Mouse (Mus musculus) hindbrain, embryonic 14.5 days (tissue): ENCODE results near the gene Sash1. TPM values are rescaled to one million over a fixed set of nuclear protein-coding genes. Genes with fewer than 3 reads are reported as not detected.

Experiments
- ATAC-seq: fragments of 200-750 bp; cut with Nextera tagmentation; 2 replicates; pipeline ENCODE4 v1.8.0; 2017; ENCODE audit warnings: moderate number of reproducible peaks, mild to moderate bottlenecking, moderate TSS enrichment, moderate library complexity; ENCODE audit not compliant: low FRiP score
- DNase-seq: peaks from one replicate; pipeline ENCODE4 v3.0.0-alpha.2; 2015; ENCODE audit warnings: low spot score
- H3K27ac ChIP-seq: fragments of 300-500 bp; sonication (generic); 2 replicates; pipeline ENCODE4 v1.5.1; 2014; ENCODE audit warnings: mild to moderate bottlenecking, moderate library complexity
- H3K27me3 ChIP-seq: fragments of 300-500 bp; sonication (generic); 2 replicates; pipeline ENCODE4 v1.6.1; 2014; ENCODE audit warnings: mild to moderate bottlenecking, low read length, mixed read lengths; ENCODE audit not compliant: control insufficient read depth, insufficient read depth
- H3K36me3 ChIP-seq: fragments of 300-500 bp; sonication (generic); replicated peaks from 2 replicates; pipeline ENCODE4 v1.6.1; 2014; ENCODE audit not compliant: control insufficient read depth, insufficient read depth
- H3K4me1 ChIP-seq: fragments of 300-500 bp; sonication (generic); replicated peaks from 2 replicates; pipeline ENCODE4 v1.6.1; 2014; ENCODE audit warnings: antibody characterized with exemption, low read length, mixed read lengths; ENCODE audit not compliant: control insufficient read depth, insufficient read depth
- H3K4me2 ChIP-seq: fragments of 300-500 bp; sonication (generic); replicated peaks from 2 replicates; pipeline ENCODE4 v1.6.1; 2014; ENCODE audit warnings: mild to moderate bottlenecking, moderate library complexity
- H3K4me3 ChIP-seq: fragments of 300-500 bp; sonication (generic); replicated peaks from 2 replicates; pipeline ENCODE4 v1.5.1; 2014; ENCODE audit warnings: mild to moderate bottlenecking, low read length
- H3K9ac ChIP-seq: fragments of 300-500 bp; sonication (generic); 2 replicates; pipeline ENCODE4 v1.6.1; 2014
- H3K9me3 ChIP-seq: fragments of 300-500 bp; sonication (generic); 2 replicates; pipeline ENCODE4 v1.6.1; 2016; ENCODE audit warnings: low read length; ENCODE audit not compliant: control insufficient read depth
- WGBS: fragments of 180-500 bp; shearing (Covaris S2); extraction: QIAGEN DNeasy Blood & Tissue Kit; methylation state at CpG from one replicate; pipeline ENCODE4 v1.1.7; 2014; 5-methylcytosine and 5-hydroxymethylcytosine counted together
- polyA plus RNA-seq: library from polyadenylated mRNA; unstranded; fragments of >200 nt; fragmentation: Nextera tagmentation; extraction: Ambion mirVana; gene quantifications from 2 replicates; pipeline ENCODE4 v1.2.1, GENCODE M21; 2014

The Sash1 gene
- polyA plus RNA-seq, 1 experiment from 2014 or later = 5.3 TPM

DNA sequence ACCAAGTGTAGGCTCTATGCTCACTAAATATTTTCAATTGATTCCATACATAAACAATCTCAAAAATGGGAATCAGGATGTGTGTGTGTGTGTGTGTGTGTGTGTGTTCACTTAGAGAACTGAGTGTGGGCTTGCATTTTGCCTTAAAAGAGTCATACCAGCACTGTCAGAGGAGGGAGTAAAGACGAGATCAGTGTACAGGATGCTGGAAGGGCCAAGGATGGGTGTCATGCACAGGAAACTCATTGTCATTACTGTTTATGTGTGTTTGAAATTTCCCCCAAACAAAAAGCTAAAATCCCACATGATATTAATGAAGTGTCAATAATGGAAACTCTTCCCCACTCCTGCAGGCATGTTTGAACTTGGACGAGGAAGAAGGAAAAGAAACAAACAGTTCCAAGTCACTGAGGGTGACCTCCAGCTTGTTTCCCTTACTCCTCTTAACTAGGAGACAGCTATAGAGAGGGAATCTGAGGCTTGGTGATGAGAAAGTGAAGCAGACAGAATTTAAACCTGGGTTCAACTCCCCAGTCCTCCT is 40.6 kb downstream of the Sash1 start:
- Histone ChIP-seq H3K4me3 (no peak overlapping the region), H3K4me1 (peaks cover 9% of the 10 kb centered on the region; the same call in 1 of the 2 replicates), H3K4me2 (no peak overlapping the region), H3K9me3 (no peaks in the 10 kb centered on the region), H3K9ac (no peak overlapping the region), H3K36me3 (no peaks in the 10 kb centered on the region), H3K27ac (no peak overlapping the region), H3K27me3 (no peaks in the 10 kb centered on the region)
- WGBS = 81% methylated on average over 2 of the region's 2 CpGs
- ATAC-seq (no peak), DNase-seq (no peak)

DNA sequence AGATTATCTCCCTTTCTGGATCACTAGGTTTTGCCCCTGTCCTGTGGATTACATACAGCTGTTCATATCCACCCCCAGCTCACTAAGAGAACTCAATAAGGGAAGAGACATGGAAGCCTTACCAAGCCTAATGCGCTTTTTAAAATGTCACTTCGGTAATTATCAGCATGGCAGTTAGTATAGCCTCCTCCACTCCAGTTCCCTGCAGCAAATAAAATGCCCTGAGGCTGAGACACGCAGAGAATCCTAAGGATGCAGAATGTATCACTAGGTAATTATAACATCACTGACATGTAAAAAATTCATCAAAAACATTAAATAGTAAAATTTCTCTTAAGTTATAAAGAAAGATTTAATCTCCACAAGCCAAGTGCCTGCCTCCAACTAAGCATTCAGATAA is 45.9 kb downstream of the Sash1 start:
- Histone ChIP-seq H3K9me3 (no peaks in the 10 kb centered on the region), H3K36me3 (no peaks in the 10 kb centered on the region), H3K27ac (no peak overlapping the region), H3K9ac (no peak overlapping the region), H3K4me1 (peaks cover 10% of the 10 kb centered on the region; the same call in 1 of the 2 replicates), H3K4me3 (no peak overlapping the region), H3K4me2 (no peak overlapping the region), H3K27me3 (no peaks in the 10 kb centered on the region)
- DNase-seq (no peak), ATAC-seq (no peak)
- WGBS = 65% methylated on average over 3 of the region's 3 CpGs

DNA sequence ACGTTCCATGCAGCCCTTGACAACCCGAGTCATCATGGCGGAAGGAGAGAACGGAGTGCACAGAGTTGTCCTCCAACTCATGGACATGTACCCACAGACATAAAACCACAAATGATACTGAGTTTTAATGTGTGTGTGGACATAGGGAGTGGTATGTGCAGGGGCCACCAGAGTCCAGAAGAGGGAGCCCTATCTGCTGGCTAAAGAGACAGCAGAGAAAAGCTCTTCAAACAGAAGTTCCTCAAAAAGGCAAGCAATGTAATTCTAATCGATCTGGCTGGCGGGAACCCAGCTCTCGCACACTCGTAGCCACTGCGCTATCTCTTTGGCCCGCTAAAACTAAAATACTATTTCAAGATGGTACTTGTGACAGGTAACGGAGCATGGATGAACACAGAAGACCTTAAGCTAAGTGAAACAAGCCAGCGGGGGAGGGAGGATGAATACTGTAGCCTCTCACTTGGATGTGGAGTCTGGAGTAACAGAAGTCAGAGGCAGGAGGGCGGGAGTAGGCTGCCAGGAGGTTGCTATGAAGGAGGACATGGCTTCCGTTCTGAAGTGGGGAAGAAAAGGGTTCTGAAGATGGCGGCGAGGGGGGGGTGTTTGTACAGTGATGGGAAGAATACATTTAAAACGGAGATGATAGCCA is 51.9 kb downstream of the Sash1 start:
- no peaks in the 10 kb centered on the region for H3K4me1 ChIP-seq
- H3K27me3 ChIP-seq = no peaks in the 10 kb centered on the region
- no peak overlapping the region for H3K9ac ChIP-seq
- no peak overlapping the region for H3K4me2 ChIP-seq
- no peak for ATAC-seq
- no peak overlapping the region for H3K27ac ChIP-seq
- no peak overlapping the region for H3K4me3 ChIP-seq
- WGBS = 94% methylated on average over 17 of the region's 17 CpGs
- no peaks in the 10 kb centered on the region for H3K9me3 ChIP-seq
- DNase-seq = no peak
- no peaks in the 10 kb centered on the region for H3K36me3 ChIP-seq

DNA sequence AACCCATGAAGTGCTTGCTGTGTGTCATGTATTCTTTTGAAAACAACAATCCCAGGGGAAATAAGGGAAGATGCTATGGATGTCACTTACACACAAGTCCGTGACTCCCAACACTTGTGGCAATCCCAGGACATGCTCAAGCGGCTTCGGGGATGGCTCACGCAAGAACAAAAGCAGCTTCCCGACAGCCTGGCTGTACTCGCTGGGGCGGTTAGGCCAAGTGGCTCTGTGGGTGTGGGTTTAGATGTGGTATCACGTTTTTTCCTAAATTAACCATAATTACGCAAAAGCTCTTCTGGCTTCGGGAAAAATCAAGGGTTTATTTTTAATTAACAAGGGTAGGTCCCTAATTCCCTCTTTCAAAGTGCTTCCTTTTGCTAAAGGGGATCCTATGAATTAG is 59.6 kb downstream of the Sash1 start:
- Histone ChIP-seq H3K36me3 (no peaks in the 10 kb centered on the region), H3K4me1 (no peaks in the 10 kb centered on the region), H3K27me3 (no peaks in the 10 kb centered on the region), H3K27ac (no peak overlapping the region), H3K9me3 (no peaks in the 10 kb centered on the region), H3K9ac (no peak overlapping the region), H3K4me3 (no peak overlapping the region), H3K4me2 (no peak overlapping the region)
- 56% methylated on average over 10 of the region's 10 CpGs for WGBS
- ATAC-seq (no peak), DNase-seq (no peak)

DNA sequence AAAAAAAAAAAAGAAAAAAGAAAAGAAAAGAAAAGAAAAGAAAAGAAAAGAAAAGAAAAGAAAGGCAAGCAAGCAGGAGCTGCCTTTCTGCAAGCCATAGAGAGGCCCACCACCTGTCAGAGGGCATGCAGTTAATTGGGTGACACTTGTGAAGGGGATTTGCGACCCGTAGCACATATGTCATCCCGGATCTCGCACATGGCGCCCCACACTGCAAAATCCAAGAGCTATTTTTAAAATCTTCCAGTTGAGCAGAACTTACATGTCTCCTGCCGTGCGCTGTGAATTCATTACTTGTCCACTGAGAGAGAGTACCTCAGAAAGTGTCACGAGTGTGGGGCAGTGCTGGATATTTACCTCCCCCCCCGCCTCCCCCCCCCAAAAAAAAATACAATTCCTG is 60.0 kb downstream of the Sash1 start:
- 51% methylated on average over 9 of the region's 9 CpGs for WGBS
- DNase-seq = no peak
- no peak overlapping the region for H3K27ac ChIP-seq
- H3K4me1 ChIP-seq = no peaks in the 10 kb centered on the region
- H3K27me3 ChIP-seq = no peaks in the 10 kb centered on the region
- no peak overlapping the region for H3K4me3 ChIP-seq
- no peak overlapping the region for H3K4me2 ChIP-seq
- no peaks in the 10 kb centered on the region for H3K36me3 ChIP-seq
- no peaks in the 10 kb centered on the region for H3K9me3 ChIP-seq
- no peak for ATAC-seq
- no peak overlapping the region for H3K9ac ChIP-seq

DNA sequence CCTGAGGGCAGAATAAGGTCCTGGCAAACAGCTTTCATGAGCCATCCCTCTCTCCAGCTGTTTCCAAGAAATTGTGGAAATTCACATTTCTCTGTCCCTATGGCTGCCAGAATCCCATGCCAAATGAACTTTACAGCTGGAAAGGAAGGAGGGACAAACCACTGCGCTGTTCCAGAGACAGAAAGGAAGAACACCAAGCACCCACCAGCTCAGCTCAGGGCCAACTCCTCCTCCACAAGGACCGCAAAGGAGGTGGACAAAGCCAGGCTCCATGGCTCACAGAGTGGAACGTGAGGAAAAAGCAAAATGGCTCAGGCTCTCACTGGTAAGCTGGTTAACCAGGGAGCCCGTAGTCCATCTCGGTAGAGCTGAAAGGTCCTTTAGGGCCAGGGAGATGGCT is 67.8 kb downstream of the Sash1 start:
- WGBS = 93% methylated on average over 5 of the region's 5 CpGs
- no peaks in the 10 kb centered on the region for H3K9me3 ChIP-seq
- H3K27ac ChIP-seq = no peak overlapping the region
- DNase-seq (no peak), ATAC-seq (no peak)
- H3K27me3 ChIP-seq = no peaks in the 10 kb centered on the region
- no peaks in the 10 kb centered on the region for H3K4me1 ChIP-seq
- H3K9ac ChIP-seq = no peak overlapping the region
- no peaks in the 10 kb centered on the region for H3K36me3 ChIP-seq
- H3K4me2 ChIP-seq = no peak overlapping the region
- H3K4me3 ChIP-seq = no peak overlapping the region

DNA sequence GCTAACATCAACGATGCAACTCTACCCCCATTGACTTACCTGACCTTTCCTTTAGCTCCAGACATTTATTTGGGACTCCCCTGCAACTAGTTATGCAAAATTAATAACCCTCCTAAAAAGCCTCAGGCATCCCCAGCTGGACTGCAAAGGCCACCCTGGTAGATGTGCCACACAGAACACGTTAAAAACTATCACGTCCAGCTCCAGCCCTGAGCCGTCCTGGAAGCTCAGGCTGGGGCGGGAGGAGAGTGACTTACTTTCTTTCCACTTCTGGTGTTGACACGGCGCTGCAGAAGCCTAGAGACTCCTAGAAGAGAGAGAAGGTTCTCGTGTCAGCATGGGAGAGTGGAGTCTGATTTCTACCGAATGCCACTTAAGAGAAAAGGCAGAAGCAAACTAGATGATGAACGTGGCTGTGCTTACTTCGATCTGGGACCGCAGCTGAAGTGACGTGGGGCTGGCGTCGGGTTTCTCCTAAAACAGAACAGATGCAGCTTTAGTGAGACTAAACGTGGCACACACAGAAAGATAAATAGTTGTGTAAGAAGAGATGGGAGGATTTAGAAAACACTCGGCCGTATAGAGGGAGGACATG is 71.8 kb downstream of the Sash1 start:
- no peak overlapping the region for H3K4me2 ChIP-seq
- DNase-seq = no peak
- H3K36me3 ChIP-seq = no peaks in the 10 kb centered on the region
- H3K4me3 ChIP-seq = no peak overlapping the region
- no peaks in the 10 kb centered on the region for H3K27me3 ChIP-seq
- no peak for ATAC-seq
- WGBS = 80% methylated on average over 18 of the region's 18 CpGs
- no peak overlapping the region for H3K9ac ChIP-seq
- H3K9me3 ChIP-seq = no peaks in the 10 kb centered on the region
- no peak overlapping the region for H3K27ac ChIP-seq
- no peaks in the 10 kb centered on the region for H3K4me1 ChIP-seq

DNA sequence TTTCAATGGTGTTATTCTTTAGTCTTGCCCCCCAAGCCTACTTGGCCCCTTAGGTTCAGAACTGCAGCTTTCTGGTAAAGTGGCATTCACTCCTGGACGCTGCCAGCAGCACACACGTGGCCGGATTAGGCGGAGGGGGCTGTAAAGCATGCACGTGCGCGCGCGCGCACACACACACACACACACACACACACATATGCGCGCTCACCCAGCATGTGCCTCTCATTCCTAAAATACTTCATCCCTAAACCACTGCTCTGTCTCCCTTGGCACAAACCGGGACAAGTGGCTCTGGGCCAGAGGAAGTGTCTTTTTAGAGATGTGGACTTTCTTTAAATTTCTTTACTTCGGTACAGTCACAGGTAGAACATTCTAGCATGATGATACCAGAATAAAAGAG is 72.6 kb downstream of the Sash1 start:
- no peak overlapping the region for H3K9ac ChIP-seq
- no peak for DNase-seq
- H3K4me2 ChIP-seq = no peak overlapping the region
- no peaks in the 10 kb centered on the region for H3K4me1 ChIP-seq
- H3K4me3 ChIP-seq = no peak overlapping the region
- H3K9me3 ChIP-seq = no peaks in the 10 kb centered on the region
- WGBS = 88% methylated on average over 14 of the region's 14 CpGs
- no peaks in the 10 kb centered on the region for H3K27me3 ChIP-seq
- no peak for ATAC-seq
- no peak overlapping the region for H3K27ac ChIP-seq
- H3K36me3 ChIP-seq = no peaks in the 10 kb centered on the region

DNA sequence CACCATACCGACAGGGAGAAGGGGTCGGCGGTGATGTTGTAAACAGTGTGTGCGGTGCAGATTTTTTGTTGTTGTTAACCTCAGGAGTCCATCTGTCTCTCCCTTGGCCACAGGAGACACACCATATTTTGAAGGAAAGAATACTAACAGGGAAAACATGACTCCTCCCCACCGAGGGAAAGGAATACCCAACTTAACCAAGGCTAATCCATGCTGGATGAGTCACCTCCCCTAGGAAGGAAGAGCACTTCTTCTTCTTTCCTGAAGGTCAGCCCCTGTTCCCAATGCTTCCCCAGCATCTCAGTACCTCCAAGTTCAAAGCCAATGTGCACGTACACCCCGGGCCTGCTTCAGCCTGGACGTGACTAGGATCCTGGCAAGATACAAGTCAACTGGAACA is 73.1 kb downstream of the Sash1 start:
- Histone ChIP-seq H3K36me3 (no peaks in the 10 kb centered on the region), H3K4me2 (no peak overlapping the region), H3K9ac (no peak overlapping the region), H3K4me3 (no peak overlapping the region), H3K27ac (no peak overlapping the region), H3K9me3 (no peaks in the 10 kb centered on the region), H3K4me1 (no peaks in the 10 kb centered on the region), H3K27me3 (no peaks in the 10 kb centered on the region)
- 90% methylated on average over 8 of the region's 8 CpGs for WGBS
- DNase-seq (no peak), ATAC-seq (no peak)
